Mouse (Mus musculus) urinary bladder, postnatal 25 days (tissue): ENCODE results near the gene Gnaq.
"Not testable (repeated sequence)": the region's sequence is repeated elsewhere in the genome, so short reads cannot be mapped to it uniquely, and the experiment has no call there.

Source experiments
- DNase-seq: peaks from one replicate; pipeline ENCODE4 v3.0.0; 2022; ENCODE audit warnings: low spot score

The Gnaq gene

DNA sequence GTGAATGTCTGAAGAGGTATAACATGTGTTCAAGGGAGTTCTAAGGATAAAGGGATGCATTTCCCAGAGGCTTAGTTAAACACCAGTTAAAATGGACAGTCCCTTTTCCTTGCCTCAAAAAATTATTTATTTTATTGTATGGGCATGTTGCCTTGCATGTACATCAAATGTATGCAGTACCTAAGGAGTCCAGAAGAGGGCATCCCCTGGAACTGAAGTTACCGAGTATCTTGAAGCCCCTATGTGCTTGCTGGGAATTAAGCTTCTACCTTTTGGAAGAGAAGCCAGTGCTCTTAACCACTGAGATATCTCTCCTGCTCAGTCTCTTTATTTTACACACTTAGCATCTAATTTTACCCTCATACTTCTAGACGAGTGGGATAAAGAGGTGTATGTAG lies 127.8 kb downstream of the Gnaq start:
- no peak for DNase-seq

DNA sequence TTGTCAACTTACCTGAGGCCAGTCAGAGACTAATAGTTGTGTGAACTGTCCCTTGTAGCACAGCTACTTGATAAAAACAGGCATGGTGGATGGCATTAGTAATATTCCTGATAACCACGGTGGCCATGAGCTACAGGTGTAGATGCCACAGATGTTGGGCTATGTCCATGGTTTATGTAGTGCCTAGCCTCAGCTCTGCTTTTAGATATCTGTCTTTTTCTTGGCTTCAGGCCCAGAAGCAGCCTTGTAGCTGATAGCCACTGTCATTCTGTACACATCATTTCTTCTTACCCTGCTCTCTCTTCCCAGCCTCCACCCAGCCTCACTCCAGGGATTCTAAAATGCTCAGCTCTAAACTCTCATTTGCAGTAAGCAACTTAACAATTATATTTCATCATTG lies 128.3 kb downstream of the Gnaq start:
- no peak for DNase-seq

DNA sequence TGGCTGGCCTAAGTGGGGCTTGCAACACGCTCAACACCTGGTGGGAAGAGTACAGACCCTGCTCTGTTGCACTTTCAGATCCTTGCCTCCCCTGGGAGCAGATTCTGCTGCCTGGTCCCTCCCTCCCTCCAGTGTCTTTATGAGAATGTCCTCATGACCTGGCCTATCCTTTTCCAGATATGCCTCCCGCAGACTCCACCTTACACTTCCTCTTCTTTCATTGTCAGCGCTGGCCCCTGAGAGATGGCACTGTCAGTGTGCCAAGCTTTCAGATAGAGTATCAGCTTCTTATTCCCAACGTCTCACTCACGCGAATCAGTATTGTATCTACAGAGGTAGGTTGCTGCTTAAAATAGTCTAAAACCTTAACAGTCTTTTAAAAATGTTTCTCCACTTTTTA lies 129.0 kb downstream of the Gnaq start:
- no peak for DNase-seq

DNA sequence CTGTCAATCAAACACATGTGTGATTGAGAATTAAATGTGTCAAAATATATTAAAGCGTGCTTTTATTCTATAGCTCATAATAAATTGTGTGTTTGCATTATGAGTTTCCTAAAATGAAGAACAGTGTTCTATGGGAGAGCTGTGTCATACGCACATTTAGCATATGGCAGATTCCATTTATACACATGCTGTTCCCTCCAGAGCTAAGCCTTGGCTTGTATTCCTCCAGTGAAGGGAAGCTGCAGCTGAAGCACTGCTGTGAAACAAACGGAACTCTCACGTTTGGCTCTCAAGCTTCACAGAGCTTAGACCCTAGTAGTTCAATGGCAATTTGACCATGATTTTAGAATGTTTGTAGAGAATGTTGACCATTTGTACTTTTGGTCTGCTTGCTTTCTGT lies 129.7 kb downstream of the Gnaq start:
- no peak for DNase-seq

DNA sequence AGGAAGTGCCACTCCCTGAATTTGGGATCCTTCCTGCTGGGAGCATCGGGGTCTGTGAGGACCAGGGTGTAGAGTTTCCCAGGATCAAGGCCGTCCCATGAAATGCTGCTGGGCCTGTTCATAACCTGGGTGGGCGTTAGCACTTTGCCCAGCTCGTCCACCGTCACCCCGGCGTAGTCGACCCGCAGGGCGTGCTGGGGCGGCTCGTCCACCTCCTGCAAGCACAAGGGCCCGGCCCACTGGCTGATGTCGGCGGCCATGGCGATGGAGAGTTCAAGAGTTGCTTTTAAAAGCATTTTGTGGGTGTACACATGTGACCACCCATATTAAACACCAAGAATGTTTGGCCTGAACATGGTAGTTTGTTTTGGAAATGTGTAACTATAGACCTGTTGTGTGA lies 134.7 kb downstream of the Gnaq start:
- not testable (repeated sequence) for DNase-seq

DNA sequence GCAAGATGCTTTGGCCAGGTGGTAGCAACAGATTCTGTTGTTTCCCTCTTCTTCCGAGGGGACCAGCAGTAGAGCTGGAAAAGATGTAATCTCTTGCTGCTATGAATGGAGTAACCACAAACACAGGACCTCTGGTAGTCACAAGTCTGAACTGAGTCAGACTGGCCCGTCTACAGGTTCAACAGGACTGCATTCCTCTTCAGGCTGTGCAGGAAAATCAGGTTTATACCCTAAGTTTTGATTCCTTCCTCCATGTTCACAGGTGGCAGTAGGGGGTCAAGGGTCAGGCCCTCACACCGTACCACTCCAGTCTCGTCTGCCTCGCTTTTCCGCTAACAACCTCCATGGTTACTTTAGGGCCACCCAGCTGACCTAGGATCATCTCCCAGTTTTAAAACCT lies 137.6 kb downstream of the Gnaq start:
- peak; percentile 48 for DNase-seq

DNA sequence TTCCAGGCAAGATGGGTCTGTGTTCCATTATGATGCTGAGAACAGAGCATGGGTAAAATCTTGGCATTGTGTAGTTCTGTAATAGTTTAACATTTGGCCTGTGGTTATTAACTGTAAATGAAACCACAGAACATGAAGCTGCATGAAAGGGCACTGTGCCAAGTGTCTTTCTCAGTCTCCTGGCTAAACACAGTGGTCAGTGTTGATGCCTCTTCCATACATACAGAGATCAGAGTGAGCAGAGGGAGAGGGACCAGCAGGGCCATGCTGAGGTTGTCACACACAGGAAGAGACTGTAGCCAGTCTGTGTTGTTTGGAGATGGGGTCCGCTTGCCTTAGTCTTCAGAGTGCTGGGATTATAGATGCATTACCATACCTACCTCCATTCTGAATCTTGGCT lies 138.4 kb downstream of the Gnaq start:
- no peak for DNase-seq

DNA sequence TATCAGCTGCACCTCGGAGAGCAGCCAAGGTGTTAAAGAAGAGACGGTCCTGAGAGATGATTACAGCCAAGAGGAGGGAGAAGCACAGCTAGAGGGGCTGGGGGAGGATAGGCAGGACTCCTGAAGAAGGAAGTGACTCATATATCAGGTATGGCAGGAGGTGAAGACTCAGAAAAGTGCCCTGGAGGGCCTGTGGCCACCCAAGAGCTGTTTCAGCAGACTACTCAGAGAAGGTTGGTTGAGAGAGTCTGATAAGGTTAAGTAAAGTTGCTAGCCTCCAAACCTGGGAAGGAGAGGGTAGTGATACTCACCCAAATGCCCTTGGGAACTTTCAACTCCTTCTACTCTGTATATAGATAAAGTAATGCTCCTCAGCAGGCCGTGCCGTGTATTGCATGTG lies 140.4 kb downstream of the Gnaq start:
- DNase-seq: no peak

DNA sequence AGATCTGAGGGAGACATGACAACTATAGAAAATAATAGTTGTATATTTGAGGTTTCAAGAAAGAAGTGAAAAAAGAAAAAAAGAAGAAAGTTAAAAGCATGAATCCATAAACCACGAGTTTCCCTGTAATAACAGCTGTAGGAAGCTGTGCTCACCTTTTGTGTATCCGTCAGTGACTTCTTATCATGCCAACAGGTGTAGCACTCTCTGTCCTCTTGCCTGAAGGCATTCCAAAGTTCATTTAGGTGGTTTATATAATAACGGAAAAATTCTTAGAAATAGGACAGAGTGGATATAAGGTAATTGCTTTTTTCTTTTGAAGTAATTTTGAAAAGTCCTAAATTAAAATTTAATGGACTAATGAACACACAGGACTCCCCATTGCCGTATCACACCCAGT lies 147.6 kb downstream of the Gnaq start:
- DNase-seq: no peak

DNA sequence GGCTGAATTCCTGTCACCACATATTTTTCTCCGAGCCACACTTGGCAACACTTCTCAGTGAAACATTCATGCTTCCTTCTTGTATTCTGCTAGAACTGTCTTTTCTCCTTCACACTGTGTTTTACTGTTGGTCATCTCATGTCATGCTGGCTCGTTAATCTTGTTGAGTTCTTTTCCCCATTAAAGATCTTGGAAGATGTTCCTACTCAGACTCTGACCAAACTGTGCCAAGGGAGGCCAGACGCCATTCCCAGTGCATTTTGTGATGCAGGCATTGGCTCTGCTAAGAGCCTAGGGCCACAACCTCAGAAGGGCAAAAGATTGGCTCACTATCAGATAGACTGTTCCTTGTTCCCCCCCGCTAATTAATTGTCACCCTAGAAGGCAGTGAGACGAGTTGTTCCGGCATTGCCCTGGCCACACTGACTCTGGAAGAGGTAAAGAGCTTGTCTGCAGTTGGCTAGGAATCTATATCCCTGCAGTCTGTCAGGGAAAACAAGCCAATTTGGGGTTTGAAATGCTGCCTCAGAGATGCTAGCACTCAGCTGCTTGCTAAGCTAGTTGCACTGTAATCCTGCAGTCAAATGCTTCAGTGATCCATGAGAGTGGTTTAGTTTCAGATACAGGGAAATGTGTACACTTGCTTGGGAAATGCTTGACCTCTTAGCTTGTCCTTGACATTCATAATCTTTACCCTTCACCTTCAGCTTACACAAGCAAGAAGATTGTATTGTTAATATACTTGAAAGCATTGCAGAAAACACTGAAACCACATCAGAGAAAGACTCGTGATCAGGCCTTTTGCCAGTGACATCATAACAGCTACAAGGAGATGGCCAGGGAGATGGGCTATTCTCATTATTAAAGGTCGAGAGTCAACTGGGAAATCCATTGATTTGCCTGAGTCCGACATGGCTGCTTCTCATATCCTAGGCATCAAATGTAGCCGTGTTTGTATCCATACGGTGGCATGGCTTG lies 152.7 kb downstream of the Gnaq start:
- DNase-seq: no peak

DNA sequence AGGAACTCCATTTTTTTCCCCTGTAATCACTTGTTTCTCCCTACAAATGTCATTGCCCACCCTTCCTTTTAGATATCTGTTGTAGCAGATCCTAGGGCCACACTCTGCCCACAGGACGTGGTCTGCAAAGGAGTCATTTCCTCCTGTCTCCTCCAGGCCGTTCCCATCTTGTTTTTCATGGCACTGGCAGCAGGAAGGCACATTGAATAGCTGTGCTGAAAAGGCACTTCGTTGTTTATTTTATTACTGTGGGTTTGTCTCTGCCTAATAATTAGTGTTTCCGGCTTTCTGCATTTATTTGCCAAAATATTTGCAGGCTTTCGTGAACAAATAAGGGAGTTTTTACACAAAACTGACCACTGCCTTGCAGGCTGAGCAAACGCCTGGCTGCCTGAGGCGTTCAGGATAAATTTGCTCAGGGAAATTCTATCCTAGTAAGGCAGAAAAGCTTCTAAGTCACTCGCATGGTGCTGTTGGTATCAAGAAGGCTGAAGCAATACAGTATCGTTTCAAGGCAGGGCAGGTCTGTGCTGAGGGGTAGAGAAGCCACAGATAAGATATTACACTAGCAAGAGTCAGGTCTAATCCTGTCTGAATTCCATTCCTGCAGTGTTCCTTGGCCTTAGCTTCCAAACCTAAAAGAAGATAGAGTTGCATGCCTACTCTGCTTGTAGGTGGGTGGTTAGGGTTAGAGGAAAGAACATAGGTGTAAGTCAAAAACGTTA lies 154.0 kb downstream of the Gnaq start:
- DNase-seq: no peak

DNA sequence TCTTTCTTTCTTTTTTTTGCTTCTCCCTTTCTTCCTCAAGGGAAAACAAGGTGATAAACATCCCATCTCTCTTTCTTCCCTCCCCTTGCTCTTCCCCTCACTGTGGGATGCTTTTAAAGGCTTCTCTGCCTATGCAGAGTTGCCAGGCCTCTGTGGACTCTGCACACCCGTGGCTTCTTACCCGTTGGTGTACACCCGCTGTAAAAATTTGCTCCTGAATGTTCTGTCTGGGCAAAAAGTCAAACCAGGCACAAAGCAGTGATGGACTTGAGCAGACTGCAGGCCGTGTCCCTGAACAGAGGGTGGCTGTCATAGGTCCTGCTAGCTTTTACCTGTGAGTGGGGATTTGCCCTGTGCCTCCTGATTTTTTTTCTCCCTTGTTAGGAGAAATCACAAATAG lies 154.7 kb downstream of the Gnaq start:
- no peak for DNase-seq

DNA sequence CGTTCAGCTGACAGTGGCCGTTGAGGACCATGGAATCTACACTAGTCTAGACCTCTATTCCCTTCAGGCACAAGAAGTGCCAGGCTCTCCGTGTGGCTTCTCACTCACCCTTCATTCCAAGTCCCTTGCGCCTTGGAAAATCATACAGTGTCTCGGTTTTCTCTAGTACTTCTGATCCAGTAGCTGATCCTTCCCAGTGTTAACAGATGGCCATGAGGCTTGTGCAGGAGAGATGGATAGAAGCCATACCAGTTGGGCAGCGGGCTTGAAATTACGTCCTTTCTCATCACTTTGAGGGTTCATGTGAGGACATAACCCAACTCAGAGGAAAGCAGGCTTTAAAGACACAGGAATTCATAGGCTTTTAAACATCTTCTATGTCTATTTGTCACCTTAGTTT lies 155.3 kb downstream of the Gnaq start:
- no peak for DNase-seq

DNA sequence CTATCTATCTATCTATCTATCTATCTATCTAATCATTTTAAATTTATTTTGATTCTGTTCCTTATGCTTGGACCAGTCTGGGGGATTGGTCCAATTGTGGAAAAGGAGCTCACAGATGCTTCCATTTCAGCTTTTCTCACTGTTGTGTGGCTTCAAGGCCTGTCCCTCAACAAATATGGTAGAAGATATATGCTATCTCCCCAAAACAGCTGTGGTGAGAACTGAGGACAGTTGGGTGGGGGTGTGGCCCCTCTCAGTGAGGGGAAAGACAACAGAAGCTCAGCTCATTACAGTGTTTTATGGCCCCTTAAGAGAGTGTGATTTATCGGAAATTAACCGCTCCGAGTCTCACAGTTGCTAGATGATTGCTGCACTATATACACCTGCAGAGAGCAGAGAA lies 158.5 kb downstream of the Gnaq start:
- DNase-seq: no peak

DNA sequence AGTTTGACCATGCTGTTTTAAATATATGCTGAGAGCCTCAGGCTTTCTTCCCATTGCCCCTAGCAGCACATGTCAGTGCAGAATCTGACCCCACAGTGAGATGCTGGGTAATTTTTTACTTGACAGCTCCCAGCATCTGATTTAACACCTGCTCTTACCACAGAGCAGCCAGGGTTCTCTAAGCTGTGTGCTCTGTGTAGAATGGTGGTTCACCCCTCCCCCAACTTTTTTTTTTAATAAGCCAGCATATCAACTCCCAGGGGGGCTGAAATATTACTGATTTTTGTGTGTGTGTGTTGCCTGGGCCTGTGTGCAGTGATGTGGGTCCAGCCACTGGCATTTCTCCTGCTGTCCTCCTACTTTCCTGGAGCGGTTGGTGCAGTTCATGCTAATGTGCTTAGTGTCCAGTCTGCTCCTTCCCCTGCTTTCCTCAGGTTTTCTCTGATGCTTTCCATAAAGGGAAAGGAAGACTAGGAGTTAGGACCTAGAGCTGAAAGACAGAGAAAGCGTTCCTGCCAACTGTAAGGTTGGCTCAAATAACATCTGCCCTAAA lies 159.5 kb downstream of the Gnaq start:
- DNase-seq: no peak

DNA sequence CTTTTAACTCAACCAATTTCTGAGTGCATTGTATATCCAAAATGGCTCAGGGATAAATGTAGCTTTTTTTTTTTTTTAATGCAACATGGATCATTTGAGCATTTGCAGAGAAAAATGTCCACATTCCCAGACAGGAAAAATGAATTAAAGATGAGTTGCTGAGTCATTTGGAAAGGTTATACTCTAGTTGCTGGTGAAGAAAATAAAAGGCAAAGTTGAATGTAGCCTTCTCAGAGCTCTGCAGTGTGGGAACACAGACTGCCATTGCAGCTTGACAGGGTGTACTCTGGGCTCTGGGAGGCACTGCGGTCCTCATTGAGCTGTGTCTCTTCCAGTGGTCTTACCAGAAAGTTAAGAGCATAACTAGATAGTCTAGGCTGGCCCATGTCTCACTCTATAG lies 160.3 kb downstream of the Gnaq start:
- no peak for DNase-seq

DNA sequence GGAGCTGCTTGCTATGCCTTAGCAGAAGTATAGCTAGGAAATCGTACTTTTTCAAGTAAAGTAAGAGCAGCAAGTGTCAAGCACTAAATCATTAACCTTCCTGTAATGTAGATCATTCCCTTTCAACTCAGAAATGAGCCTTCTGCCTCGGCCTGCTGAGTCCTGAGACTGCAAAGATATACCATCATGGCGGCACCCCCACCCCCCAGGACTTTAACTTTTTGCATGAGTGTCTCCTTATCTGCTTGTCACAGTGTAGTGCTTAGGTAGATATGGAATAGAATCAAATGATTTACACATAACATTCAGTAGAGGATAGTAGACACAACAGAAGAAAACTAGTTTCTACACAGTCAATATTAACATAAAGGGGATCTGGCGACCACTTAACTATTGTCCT lies 167.8 kb downstream of the Gnaq start:
- DNase-seq: no peak

DNA sequence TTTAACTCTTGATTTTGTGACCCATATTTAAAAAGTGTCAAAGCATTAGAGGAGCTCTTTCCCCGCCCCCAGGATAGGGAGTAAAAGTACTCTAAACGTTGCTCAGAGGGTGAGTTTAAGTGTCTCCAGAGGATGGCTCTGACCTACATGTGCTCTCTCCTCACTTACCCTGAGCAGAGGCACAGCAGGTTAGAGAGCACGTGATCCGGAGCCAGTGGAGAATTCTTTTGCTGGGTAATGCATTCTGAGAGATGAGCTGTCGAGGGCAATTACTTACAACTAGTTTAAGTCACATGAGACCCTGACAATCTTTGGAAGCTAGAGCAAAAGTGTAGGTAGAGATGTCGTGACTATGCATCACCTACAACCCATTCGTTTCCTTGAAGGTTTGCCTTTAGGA lies 168.7 kb downstream of the Gnaq start:
- DNase-seq: no peak

DNA sequence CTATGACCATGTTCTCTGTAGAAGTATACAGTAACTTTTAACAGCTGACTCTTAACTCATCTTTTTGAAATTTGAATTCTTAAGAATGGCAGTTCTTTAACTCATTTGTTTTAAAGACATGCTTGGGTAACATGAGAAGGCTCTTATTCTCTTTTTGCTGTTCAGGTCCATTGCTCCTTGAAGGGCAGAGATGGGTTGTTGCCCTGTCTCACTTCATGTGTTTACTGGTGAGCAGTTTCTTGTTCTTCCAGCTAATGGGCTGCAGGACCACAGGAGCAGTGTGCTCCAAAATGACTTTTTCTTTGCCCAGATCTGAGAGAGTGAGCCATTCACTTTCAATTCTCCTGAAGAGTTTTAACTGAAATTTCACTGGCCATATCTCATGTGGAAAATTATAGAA lies 176.4 kb downstream of the Gnaq start:
- DNase-seq: no peak

DNA sequence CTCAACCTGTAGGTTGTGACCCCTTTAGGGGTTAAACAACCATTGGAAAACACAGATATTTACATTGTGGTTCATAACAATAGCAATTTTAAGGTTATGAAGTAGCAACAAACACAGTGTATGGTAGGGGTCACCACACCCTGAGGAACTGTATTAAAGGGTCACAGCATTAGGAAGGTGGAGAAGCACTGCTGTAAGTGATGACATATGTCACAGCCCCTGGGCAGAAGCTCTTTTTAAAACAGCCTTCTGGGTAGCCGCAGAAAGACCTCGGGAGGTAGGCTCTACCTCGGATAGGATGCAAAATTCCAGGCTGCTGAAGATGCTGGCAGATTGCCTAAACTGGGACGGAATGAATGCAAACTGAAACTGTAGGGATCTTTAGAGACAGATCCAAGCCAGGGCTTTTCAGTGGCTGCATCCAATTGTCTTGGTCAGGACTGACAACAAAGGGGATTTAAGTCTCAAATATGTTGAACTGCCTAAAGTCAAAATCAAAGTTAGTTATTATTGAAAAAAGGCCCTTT lies 181.7 kb downstream of the Gnaq start:
- DNase-seq: no peak

DNA sequence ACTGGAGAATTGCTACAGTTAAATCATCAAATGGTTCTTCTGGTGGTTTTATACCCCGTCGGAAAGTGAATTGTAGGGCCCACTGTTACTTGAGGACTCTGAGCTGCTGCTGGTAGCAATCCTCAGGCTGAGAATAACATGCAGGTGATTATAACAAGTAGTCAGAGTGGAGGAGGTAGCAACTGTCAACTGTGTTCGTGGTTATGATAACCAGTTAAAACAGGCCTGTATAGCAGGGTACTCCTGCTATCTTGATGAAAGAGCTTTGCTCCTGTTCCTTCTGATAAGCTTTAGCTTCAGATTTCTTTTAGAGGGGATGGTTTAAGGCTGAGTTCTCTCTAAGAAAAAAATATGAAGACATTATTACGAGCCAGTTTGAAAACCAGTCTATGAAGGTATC lies 182.9 kb downstream of the Gnaq start:
- DNase-seq: no peak

DNA sequence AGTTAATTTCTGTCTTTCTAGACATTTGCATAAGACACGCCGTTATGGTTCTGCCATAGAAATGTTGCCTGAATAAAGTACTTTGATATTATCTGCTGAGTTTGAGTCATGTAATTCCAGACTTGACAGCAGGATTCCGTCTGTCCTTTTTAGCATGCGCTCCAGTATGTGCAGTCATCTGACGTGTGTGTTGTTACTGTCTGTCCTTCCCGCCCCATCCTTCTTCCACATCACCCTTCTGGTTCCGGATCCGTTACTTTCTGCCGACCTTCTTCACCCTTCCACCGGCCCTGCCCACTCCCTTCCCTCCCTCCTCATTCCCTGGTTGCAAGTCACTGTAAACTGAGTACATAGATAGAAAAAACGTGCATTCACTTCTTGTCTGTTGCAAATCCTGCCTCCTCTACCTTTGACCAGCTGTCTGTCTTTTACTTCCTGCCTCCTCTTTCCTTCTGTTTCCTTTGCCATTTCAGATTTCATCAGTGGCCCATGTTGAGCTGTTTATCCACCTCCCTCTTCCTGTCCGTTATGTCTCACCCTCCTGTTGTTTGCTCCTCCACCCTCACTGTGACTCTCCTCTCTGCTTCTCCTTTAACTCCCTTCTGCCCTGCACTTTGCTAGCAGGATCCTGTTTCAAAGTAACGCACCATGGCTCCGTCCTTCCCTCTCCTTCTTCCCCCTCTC lies 185.6 kb downstream of the Gnaq start:
- no peak for DNase-seq
